Mouse (Mus musculus): ENCODE measurements around the gene Stk32c.

The Stk32c gene

GRCm38 (mm10) chr7:139107908-139108650 is 105.0 kb downstream of the Stk32c start:
- TF ChIP-seq GATA4 (IDR thresholded peaks at IDR 0.05; ENCODE audit: insufficient replicate concordance, low read length), result no peak

DNA sequence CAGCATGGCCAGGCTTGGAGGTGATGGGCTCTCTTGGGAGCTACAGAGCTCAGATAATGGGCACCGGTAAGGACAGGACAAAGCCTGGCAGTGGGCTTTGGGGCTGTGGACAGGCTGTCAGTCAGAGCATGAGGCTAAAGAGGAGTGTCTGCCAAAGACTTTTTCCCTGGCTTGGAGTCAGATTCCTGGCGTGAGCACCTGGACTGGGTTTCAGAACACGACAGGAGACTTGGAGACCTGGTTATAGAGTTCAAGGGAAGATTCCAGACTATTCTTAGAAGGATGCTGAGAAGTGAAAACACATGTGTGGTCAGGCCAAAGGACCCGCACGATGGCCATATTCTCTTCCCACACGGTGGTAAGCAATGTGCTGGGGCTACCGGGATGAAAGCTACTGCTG is 107.4 kb downstream of the Stk32c start:
- TF ChIP-seq GATA4 (IDR thresholded peaks at IDR 0.05; ENCODE audit: insufficient replicate concordance, low read length), result no peak

GRCm38 (mm10) chr7:139105076-139105475 is 108.0 kb downstream of the Stk32c start:
- TF ChIP-seq GATA4 (IDR thresholded peaks at IDR 0.05; ENCODE audit: insufficient replicate concordance, low read length), result no peak

DNA sequence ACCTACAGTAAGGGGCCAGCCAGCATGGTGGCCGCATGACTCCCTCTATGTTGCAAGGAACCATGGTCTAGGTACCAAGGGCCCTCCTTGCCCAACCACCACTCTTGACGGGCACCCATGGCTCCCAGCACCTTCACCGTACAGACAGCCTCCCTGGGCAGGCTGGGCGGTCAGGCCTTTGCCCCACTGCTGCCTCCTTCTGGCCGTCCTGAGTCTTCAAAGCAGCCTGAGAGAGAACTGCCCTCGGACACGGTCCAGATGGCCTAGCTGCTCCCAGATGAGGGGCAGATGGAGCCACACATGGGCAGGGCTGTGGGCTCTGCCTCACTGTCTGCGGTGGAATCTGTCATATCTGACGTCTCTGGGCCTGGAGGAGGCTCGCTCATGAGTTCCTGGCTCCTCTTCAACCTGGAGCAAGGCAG is 109.1 kb downstream of the Stk32c start:
- no peak for TF ChIP-seq GATA4 (IDR thresholded peaks at IDR 0.05; ENCODE audit: insufficient replicate concordance, low read length)

- no peak for TF ChIP-seq GATA4 (IDR thresholded peaks at IDR 0.05; ENCODE audit: insufficient replicate concordance, low read length)
These were observed 111.3 kb downstream of the Stk32c start for GRCm38 (mm10) chr7:139101826-139102225.

DNA sequence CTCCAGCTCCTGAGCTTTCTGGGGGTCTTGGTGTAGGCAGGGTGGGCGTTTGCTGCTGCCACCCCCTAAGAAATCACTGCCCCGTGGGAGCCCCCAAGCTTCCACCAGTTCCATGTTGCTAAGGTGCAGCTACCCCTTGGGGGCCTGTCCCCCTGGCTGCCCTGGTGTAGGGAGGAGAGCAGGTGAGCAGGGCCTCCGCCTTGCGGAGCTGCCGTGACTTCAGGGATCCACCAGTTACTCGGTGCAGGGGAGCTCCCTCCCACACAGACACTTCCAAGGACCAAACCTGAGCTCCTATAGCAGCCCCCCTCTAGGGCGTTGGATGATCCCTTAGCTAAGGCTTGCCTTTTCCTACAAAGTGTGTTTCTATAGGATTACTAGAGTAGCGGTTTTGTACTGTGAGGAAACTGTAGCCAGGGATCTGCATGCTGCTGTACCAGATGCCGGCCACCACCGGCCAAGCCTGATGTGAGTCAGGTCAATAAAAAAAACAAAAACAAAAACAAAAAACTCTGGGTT is 111.8 kb downstream of the Stk32c start:
- TF ChIP-seq GATA4 (IDR thresholded peaks at IDR 0.05; ENCODE audit: insufficient replicate concordance, low read length), result no peak

GRCm38 (mm10) chr7:139100531-139101095 is 112.5 kb downstream of the Stk32c start:
- TF ChIP-seq GATA4 (IDR thresholded peaks at IDR 0.05; ENCODE audit: insufficient replicate concordance, low read length), result no peak

DNA sequence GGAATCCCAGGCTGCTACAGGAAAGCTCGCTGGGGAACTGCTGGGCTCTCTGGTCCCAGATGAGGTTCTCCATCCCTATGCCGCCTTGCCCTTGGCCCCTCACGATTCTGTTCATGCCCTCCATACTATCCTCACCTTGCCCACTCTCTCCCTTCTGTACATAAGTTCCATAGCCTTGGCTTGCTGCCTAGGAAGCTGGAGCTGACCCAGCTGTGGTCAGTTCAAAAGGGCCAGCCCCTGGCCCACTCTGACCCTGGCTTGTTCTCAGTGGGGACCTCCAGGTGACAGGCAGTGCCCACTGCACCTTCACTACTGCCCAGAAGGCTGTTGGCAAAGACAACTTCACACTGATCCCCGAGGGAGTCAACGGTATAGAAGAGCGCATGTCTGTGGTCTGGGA is 116.7 kb downstream of the Stk32c start:
- TF ChIP-seq GATA4 (IDR thresholded peaks at IDR 0.05; ENCODE audit: insufficient replicate concordance, low read length), result no peak

- no peak for TF ChIP-seq GATA4 (IDR thresholded peaks at IDR 0.05; ENCODE audit: insufficient replicate concordance, low read length)
These were observed 117.8 kb downstream of the Stk32c start for GRCm38 (mm10) chr7:139095282-139095681.

DNA sequence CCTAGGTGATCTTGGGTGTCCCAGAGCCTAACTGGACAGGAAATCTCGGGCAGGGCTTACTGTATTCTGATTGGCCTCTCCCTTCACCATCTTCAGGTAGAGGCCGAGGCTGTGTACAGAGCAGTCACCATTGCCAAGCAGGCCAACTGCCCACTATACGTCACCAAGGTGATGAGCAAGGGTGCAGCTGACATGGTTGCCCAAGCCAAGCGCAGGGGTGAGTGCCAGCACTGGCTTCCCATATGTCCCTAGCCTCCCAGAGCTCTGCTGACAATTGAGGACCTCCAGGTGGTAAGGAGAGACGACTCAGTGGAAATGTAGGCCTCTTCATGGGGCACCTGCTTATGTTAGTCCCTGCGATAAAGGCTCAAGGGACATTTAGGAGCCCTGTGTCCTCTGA is 118.3 kb downstream of the Stk32c start:
- no peak for TF ChIP-seq GATA4 (IDR thresholded peaks at IDR 0.05; ENCODE audit: insufficient replicate concordance, low read length)

DNA sequence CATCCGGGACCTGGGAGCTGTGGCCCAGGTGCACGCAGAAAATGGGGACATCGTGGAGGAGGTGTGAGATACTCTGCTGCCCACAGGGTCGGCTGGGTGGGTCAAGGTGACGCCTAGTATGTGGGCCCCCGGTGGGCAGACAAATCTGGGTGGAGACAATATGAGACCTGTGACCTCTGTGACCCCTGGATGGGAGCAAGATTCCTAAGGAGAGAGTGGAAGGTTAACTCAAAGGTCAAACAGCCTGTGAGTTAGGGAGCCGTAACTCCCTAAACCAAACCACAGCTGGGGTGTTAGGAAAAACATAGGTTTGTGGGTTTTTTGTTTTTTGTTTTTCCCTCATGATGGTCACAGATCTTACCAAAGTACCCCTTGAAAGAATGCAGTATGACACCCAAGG is 119.3 kb downstream of the Stk32c start:
- no peak for TF ChIP-seq GATA4 (IDR thresholded peaks at IDR 0.05; ENCODE audit: insufficient replicate concordance, low read length)

DNA sequence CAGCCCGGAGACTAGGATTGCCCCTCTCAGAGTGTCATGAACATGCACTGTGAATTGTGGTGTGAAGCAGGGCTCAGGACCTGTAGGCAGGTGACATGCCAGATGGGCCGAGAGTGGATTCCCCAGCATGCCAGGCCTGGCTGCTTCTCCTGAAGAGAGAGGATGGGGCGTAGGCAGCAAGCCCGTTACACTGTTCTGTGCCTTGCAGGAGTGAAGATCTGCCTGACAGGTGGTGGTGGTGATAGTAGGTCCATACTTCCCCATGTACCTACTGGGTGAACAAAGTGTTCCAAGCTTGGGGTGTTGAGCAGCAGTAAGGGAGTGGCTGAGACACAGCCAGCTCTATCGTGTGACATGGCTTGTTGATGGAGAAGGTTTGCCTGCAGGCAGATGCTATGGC is 120.0 kb downstream of the Stk32c start:
- TF ChIP-seq GATA4 (IDR thresholded peaks at IDR 0.05; ENCODE audit: insufficient replicate concordance, low read length), result no peak

DNA sequence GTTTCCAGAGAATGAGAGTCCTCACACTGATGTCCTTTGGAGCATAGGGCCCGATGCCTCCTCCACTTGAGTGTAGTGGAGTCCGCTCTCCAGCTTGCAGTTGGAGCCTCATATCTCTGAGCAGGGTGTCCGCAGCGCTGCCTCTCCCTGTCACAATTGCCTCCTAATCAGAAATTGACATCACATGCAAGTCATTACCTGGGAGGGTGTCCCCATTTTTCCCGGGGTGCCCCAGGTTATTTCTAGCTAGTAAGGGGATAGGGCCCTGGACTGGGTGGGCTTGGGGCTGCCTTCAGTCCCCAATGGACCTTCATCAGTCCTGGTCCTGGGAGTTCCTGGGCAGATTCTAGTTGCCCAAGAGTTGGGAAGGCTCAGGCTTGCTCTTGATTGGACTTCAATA is 120.4 kb downstream of the Stk32c start:
- TF ChIP-seq GATA4 (IDR thresholded peaks at IDR 0.05; ENCODE audit: insufficient replicate concordance, low read length), result no peak

DNA sequence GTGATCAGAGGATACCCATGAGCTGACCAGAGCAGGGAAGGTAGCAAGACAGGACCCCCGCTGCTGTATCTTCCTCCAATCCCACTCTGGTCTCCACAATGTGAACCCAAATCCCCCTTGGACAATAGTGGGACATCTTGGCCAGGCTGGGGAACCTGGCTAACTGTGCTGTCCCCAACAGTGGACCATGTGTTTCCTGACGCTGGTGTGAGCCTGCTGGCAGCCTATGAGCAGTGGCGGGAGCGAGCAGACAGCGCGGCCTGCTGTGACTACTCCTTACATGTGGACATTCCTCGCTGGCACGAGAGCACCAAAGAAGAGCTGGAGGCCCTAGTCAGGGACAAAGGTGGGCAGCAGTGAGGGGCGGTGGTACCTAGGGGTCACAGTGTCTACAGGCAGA is 121.4 kb downstream of the Stk32c start:
- no peak for TF ChIP-seq GATA4 (IDR thresholded peaks at IDR 0.05; ENCODE audit: insufficient replicate concordance, low read length)

GRCm38 (mm10) chr7:139089892-139090874 is 122.9 kb downstream of the Stk32c start:
- no peak for TF ChIP-seq GATA4 (IDR thresholded peaks at IDR 0.05; ENCODE audit: insufficient replicate concordance, low read length)

Measured in liver, adult (tissue).